Mouse (Mus musculus) yolk sac, embryonic 10.5 days (tissue): ENCODE data around the gene Nop56.

Experiments used
- DNase-seq: peaks from one replicate; pipeline ENCODE4 v3.0.0-alpha.2; 2017; ENCODE audit warnings: low spot score

The Nop56 gene

DNA sequence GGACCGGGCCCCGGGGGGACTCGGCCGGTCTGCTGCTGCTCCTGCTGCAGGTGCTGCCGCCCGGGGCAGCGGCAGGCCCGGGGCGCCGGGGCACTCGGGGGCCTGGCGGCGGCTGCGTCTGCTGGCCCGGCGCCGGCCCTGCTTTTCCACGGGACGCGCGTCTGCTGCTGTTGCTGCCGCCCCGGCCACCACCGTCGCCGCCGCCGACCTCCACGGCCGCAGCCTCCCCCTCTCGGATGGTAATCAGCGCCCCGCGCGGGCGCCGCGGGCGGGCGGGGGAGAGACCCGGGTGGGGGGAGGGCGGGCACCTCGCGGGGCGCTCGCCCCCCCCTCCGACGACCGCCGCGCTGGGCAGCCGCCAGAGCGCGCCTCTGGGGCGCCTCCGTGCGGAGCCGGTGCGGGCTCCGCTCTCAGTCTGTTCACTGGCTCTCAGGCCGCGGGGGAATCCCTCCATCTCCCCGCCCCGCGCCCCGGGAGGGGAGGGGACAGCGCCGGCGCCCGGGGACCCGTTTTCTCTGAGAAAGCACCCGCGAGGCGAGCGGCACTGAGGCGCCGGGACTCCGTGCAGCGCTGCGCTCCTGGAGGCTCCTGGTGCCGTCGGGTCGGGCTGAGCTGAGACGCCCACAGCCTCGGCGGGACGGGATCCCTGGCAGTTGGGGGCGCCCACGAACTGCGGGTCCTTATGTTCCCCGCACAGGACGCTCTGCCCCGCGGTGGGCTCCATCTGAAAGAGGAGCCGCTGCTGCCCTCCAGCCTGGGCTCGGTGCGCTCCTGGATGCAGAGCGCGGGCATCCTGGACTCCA, 21.3 kb downstream of the Nop56 start:
- peak; percentile 57 for DNase-seq

DNA sequence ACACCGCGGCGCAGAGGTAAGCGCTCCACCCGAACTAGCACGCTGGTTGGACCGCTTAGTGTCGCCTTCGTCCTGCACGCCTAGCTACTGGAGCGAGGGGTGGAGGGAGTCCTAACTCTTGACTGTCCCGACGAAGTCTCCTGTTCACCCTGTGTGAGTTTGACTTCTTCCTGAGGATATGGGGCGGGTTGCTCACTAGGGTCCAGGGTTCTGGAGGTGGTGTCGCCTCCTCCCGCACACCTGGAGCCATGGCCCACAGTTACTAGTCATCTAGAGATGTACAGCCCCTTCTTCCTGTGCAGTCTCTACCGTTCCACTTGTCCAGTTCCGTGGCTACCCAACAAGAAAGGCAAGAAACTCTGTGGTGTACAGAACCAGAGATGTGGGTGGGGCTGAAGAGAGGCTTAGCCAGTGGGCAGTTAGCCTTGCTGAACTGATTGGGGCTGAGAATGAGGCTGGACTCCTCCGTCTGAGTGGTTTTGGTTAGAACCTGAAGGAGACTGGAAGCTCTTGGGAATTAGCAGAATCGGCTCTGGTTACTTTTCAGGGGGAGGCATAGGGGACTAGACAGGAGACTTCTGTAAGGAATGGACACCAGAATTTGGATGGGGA, 22.0 kb downstream of the Nop56 start:
- DNase-seq: no peak

DNA sequence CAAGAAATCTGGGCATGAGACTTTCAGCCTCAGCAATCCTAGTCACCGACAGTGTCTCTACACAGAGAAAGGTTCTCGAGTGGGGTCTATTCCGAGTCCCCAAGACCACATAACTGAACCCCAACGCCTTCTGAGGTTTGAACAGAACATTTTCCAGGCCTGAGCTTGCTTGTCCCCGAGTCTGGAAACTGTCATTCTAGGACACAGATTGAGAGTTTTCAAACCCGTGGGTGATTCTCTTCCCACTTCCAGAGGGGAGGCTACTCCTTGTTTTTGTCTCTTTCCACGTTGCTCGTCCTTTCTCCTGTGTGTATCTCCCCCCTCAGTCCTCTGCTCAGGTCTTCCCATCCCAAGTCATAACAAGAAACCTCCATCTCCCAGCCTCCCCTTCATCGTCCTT, 23.4 kb downstream of the Nop56 start:
- no peak for DNase-seq

DNA sequence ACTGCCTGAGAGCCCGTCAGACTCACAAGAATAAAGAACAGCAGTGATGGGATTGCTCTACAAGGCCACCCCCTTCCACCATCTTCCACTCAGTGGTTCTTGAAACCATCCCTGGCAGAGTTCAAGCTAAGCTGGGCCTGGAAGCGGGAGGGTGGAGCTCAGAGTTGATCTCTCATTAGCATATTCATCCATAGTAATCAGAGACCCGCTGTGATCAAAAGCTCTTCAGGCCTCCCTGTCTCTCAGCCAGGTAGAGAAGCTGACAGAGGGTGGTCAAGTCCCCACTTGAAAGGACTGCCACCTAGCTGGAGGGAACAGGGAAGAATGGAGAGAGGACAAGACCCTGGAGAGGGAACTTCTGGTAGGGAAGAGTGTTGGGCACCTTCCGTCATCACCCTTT, 28.8 kb downstream of the Nop56 start:
- DNase-seq: no peak

DNA sequence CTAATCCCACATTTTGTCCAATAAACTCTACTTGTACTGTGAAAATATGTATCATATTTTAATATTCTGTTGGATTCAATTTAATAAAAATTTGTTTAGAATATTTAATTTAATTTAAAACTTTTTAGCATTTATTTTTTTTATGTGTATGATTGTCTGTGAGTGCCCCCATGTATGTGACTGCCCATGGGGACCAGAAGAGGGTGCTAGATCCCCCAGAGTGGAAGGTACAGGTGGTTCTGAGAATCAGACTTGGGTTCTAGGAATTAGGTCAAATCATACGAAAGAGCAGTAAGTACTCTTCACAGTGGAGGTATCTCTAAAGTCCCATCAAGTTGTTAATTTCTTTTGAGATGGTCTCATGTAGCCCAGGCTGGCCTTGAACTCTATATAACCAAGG, 52.8 kb downstream of the Nop56 start:
- no peak for DNase-seq
